Mouse (Mus musculus) kidney, embryonic 16.5 days (tissue): ENCODE results near the gene AC124502.3. TPM values are rescaled to one million over a fixed set of nuclear protein-coding genes. Genes with fewer than 3 reads are reported as not detected.

ENCODE experiments used
- ATAC-seq: fragments of 200-750 bp; cut with Nextera tagmentation; 2 replicates; pipeline ENCODE4 v1.8.0; 2017; ENCODE audit warnings: moderate TSS enrichment; ENCODE audit not compliant: low FRiP score, low TSS enrichment
- H3K27ac ChIP-seq: fragments of 300-500 bp; sonication (generic); 2 replicates; pipeline ENCODE4 v1.5.1; 2014; ENCODE audit warnings: low read length
- H3K27me3 ChIP-seq: fragments of 300-500 bp; sonication (generic); 2 replicates; pipeline ENCODE4 v1.6.1; 2014; ENCODE audit warnings: low read length, control low read depth, mixed read lengths; ENCODE audit not compliant: insufficient read depth
- H3K36me3 ChIP-seq: fragments of 300-500 bp; sonication (generic); 2 replicates; pipeline ENCODE4 v1.6.1; 2014; ENCODE audit warnings: low read length, control low read depth, mixed read lengths; ENCODE audit not compliant: insufficient read depth
- H3K4me1 ChIP-seq: fragments of 300-500 bp; sonication (generic); 2 replicates; pipeline ENCODE4 v1.6.1; 2014; ENCODE audit warnings: low read length, control low read depth, mixed read lengths; ENCODE audit not compliant: insufficient read depth
- H3K4me2 ChIP-seq: fragments of 300-500 bp; sonication (generic); replicated peaks from 2 replicates; pipeline ENCODE4 v1.6.1; 2014; ENCODE audit warnings: low read depth, low read length
- H3K4me3 ChIP-seq: fragments of 300-500 bp; sonication (generic); 2 replicates; pipeline ENCODE4 v1.5.1; 2014; ENCODE audit warnings: mild to moderate bottlenecking, low read length
- H3K9ac ChIP-seq: fragments of 300-500 bp; sonication (generic); replicated peaks from 2 replicates; pipeline ENCODE4 v1.6.1; 2014; ENCODE audit warnings: low read length
- H3K9me3 ChIP-seq: fragments of 300-500 bp; sonication (generic); 2 replicates; pipeline ENCODE4 v1.6.1; 2016; ENCODE audit warnings: low read length, control low read depth
- WGBS: fragments of 180-500 bp; shearing (Covaris S2); extraction: QIAGEN DNeasy Blood & Tissue Kit; methylation state at CpG from one replicate; pipeline ENCODE4 v1.1.7; 2014; 5-methylcytosine and 5-hydroxymethylcytosine counted together
- polyA plus RNA-seq: library from polyadenylated mRNA; unstranded; fragments of >200 nt; fragmentation: Nextera tagmentation; extraction: Ambion mirVana; gene quantifications from 2 replicates; pipeline ENCODE4 v1.2.1, GENCODE M21; 2015

AC124502.3 gene
- polyA plus RNA-seq, 1 experiment from 2014 or later: 1.9 TPM

DNA sequence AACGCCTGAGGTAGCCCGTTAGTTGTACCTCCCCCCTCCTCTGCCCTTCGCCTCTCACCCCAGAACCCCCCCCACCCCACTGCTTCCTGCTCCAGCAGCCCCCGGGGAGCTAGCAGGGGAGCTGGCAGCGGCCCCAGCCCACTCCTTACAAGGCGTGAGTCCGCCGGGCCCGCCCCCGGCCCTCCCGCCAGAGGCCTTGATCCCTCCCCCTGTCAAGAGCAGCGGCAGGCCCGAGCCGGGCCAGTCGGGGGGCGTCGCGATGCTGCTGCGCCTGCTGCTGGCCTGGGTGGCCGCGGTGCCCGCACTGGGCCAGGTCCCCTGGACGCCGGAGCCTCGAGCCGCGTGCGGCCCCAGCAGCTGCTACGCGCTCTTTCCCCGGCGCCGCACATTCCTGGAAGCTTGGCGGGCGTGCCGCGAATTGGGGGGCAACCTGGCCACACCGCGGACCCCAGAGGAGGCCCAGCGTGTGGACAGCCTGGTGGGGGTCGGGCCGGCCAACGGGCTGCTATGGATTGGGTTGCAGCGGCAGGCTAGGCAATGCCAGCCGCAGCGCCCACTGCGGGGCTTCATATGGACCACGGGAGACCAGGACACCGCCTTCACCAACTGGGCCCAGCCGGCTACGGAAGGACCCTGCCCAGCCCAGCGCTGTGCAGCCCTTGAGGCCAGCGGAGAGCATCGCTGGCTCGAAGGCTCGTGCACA lies 29.3 kb downstream of the AC124502.3 start, which contains the start of gene Cd248:
Gene Cd248 (plus strand): TSS at position 212 of the 703 bp plus-strand sequence.
- Histone ChIP-seq H3K9me3 (no peaks in the 10 kb centered on the region), H3K4me1 (peaks cover 58% of the 10 kb centered on the region), H3K4me3 (peak within 1 kb of the TSS; percentile 62), H3K27me3 (peaks cover 20% of the 10 kb centered on the region), H3K4me2 (peak within 1 kb of the TSS; percentile 77), H3K9ac (peak within 1 kb of the TSS; percentile 78), H3K36me3 (no peaks in the 10 kb centered on the region), H3K27ac (peak within 1 kb of the TSS; percentile 94)
- 2% methylated on average over 43 of the region's 56 CpGs for WGBS
- peak; percentile 64 for ATAC-seq

DNA sequence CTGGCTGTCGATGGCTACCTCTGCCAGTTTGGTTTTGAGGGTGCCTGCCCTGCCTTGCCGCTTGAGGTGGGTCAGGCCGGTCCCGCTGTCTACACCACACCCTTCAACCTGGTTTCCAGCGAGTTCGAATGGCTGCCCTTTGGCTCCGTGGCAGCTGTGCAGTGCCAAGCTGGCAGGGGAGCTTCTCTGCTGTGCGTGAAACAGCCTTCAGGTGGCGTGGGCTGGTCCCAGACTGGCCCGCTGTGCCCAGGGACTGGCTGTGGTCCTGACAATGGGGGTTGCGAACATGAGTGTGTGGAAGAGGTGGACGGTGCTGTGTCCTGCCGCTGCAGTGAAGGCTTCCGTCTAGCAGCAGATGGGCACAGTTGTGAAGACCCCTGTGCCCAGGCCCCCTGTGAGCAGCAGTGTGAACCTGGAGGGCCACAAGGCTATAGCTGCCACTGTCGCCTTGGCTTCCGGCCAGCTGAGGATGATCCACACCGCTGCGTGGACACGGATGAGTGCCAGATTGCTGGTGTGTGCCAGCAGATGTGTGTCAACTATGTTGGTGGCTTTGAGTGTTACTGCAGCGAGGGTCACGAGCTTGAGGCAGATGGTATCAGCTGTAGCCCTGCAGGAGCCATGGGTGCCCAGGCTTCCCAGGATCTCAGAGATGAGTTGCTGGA lies 30.0 kb downstream of the AC124502.3 start:
- WGBS: 21% methylated on average over 21 of the region's 21 CpGs
- H3K27ac ChIP-seq: peak overlapping the region; percentile 56
- H3K9me3 ChIP-seq: no peaks in the 10 kb centered on the region
- H3K4me1 ChIP-seq: peaks cover 58% of the 10 kb centered on the region
- peak overlapping the region; percentile 78 for H3K9ac ChIP-seq
- no peak for ATAC-seq
- H3K4me3 ChIP-seq: peak overlapping the region; percentile 62
- H3K36me3 ChIP-seq: no peaks in the 10 kb centered on the region
- H3K27me3 ChIP-seq: peaks cover 22% of the 10 kb centered on the region
- peak overlapping the region; percentile 77 for H3K4me2 ChIP-seq

DNA sequence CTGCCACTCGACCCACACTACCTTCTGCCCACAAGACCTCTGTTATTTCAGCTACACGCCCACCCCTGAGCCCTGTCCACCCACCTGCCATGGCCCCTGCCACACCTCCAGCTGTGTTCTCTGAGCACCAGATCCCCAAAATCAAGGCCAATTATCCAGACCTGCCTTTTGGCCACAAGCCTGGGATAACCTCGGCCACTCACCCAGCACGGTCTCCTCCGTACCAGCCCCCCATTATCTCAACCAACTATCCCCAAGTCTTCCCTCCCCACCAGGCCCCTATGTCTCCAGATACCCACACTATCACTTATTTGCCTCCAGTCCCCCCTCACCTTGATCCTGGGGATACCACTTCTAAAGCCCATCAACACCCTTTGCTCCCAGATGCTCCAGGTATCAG lies 30.8 kb downstream of the AC124502.3 start:
- Histone ChIP-seq H3K36me3 (no peaks in the 10 kb centered on the region), H3K9me3 (no peaks in the 10 kb centered on the region), H3K4me1 (peaks cover 58% of the 10 kb centered on the region), H3K9ac (no peak overlapping the region), H3K4me2 (peak overlapping the region; percentile 77), H3K27me3 (peaks cover 22% of the 10 kb centered on the region), H3K4me3 (peak overlapping the region; percentile 62), H3K27ac (no peak overlapping the region)
- no peak for ATAC-seq
- 74% methylated on average over 5 of the region's 5 CpGs for WGBS

GRCm38 (mm10) chr19:5069978-5070377 lies 31.3 kb downstream of the AC124502.3 start:
- Histone ChIP-seq H3K27ac (0 out of 2 replicates have a peak overlapping the region, but pooled peaks have one; percentile 54), H3K36me3 (no peaks in the 10 kb centered on the region), H3K4me1 (peaks cover 55% of the 10 kb centered on the region), H3K4me2 (peak overlapping the region; percentile 77), H3K4me3 (peak overlapping the region; percentile 62), H3K9me3 (no peaks in the 10 kb centered on the region), H3K9ac (peak overlapping the region; percentile 42), H3K27me3 (peaks cover 22% of the 10 kb centered on the region)
- no peak for ATAC-seq
- 80% methylated on average over 7 of the region's 7 CpGs for WGBS

DNA sequence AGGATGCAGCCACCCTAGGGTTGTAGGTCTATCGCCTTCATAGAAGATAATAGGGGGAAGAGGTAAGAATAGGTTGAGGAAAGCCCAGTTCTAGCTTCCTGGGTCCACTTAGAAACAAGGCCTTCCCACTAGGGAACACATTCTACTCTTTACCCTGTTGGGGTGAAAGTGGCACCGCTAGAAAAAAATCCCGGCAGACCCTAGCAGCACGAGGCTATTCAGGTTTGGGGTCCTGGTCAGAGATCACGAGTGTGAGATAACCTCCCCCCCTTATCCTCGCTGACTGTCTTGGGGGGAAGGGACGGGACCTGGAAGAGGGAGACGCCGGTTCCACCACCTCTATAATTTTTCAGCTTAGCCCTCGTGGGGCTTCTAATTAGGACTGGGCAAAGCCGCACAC lies 32.4 kb downstream of the AC124502.3 start:
- Histone ChIP-seq H3K4me2 (peak overlapping the region; percentile 77), H3K9me3 (no peaks in the 10 kb centered on the region), H3K4me1 (peaks cover 52% of the 10 kb centered on the region), H3K36me3 (no peaks in the 10 kb centered on the region), H3K27ac (peak overlapping the region; percentile 86), H3K9ac (peak overlapping the region; percentile 61), H3K4me3 (peak overlapping the region; percentile 62), H3K27me3 (peaks cover 22% of the 10 kb centered on the region)
- 11% methylated on average over 11 of the region's 11 CpGs for WGBS
- ATAC-seq: no peak

DNA sequence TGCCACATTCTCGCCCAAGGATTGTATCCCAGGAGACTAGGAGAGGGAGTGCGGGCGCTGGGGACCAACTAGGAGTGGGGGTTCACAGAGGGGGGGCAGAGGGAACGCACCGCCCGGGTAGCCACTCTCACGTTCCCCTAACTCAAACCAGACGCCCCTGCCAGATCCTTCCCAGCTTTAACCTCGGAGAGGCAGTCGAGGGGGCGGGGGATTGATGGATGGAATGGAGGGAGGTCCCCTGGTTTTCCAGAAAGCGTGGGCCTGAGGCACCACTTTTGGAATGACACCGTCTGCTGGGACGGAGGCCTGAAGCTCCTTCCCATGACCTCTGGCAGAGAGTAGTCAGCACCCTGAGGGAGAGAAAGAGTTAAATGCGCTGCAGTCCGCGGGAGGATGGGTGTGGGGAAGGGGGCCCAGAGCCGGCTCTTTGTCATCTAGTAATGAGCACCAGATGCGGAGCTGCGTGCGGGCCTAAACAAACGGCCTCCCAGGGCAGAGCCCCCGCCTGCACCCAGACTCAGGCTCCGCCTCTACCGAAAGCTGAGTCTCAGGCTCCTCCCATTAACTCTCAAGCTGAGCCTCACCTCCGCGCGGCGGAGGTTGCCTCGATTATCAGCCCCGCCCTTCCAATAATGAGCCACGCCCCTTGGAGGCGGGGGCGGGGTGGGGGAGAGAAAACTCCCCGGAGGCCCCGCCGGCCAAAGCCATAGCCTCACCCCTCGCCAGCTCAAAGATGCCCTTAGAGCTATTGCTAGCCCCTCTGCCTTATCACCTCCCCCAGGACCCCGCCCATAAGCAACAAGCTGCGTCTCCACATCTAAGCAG lies 33.1 kb downstream of the AC124502.3 start:
- H3K9me3 ChIP-seq: no peaks in the 10 kb centered on the region
- H3K27ac ChIP-seq: peak overlapping the region; percentile 88
- H3K9ac ChIP-seq: peak overlapping the region; percentile 61
- H3K36me3 ChIP-seq: no peaks in the 10 kb centered on the region
- under 1% methylated on average over 39 of the region's 40 CpGs for WGBS
- peak overlapping the region; percentile 77 for H3K4me2 ChIP-seq
- H3K4me3 ChIP-seq: peak overlapping the region; percentile 62
- peak; percentile 77 for ATAC-seq
- H3K4me1 ChIP-seq: peaks cover 51% of the 10 kb centered on the region
- peaks cover 22% of the 10 kb centered on the region for H3K27me3 ChIP-seq

- no peaks in the 10 kb centered on the region for H3K9me3 ChIP-seq
- H3K27me3 ChIP-seq: peaks cover 18% of the 10 kb centered on the region
- ATAC-seq: peak; percentile 21
- WGBS: 2% methylated on average over 20 of the region's 20 CpGs
- no peaks in the 10 kb centered on the region for H3K36me3 ChIP-seq
- H3K27ac ChIP-seq: peak overlapping the region; percentile 88
- peak overlapping the region; percentile 62 for H3K4me3 ChIP-seq
- peak overlapping the region; percentile 77 for H3K4me2 ChIP-seq
- peaks cover 44% of the 10 kb centered on the region for H3K4me1 ChIP-seq
- H3K9ac ChIP-seq: peak overlapping the region; percentile 61
Measured at GRCm38 (mm10) chr19:5072389-5073019, 33.8 kb downstream of the AC124502.3 start.

- H3K9ac ChIP-seq: no peak overlapping the region
- H3K4me2 ChIP-seq: peak overlapping the region; percentile 77
- H3K9me3 ChIP-seq: no peaks in the 10 kb centered on the region
- no peak for ATAC-seq
- H3K27ac ChIP-seq: peak overlapping the region; percentile 88
- 2% methylated on average over 15 of the region's 15 CpGs for WGBS
- H3K36me3 ChIP-seq: no peaks in the 10 kb centered on the region
- H3K4me1 ChIP-seq: peaks cover 38% of the 10 kb centered on the region
- peak overlapping the region; percentile 62 for H3K4me3 ChIP-seq
- H3K27me3 ChIP-seq: peaks cover 17% of the 10 kb centered on the region
Measured at GRCm38 (mm10) chr19:5073028-5073427, 34.3 kb downstream of the AC124502.3 start.

DNA sequence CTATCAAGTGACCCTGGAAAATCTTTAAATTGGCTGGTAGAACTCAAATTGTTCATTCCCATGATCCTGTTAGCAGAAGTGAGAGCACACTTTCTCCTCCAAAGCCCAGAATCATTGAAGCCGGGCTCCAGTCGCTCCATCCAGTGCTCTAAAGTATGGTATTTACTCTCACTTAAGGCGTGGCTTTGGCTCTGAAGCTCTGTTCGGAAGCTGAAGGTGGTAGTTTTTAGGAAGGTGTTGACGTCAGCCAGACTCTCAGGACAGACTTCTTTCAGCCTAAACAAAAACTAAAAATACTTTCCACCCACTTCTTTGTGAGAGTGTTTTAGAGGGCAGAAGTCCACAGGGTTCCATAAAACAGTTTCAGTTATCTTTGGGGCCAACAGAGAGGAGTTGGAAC lies 34.8 kb downstream of the AC124502.3 start:
- no peak overlapping the region for H3K9ac ChIP-seq
- H3K9me3 ChIP-seq: no peaks in the 10 kb centered on the region
- H3K4me3 ChIP-seq: no peak overlapping the region
- no peak for ATAC-seq
- H3K4me2 ChIP-seq: peak overlapping the region; percentile 77; the same call in 1 of the 2 replicates
- 34% methylated on average over 5 of the region's 5 CpGs for WGBS
- H3K27ac ChIP-seq: no peak overlapping the region
- peaks cover 34% of the 10 kb centered on the region for H3K4me1 ChIP-seq
- H3K27me3 ChIP-seq: peaks cover 14% of the 10 kb centered on the region
- H3K36me3 ChIP-seq: no peaks in the 10 kb centered on the region
